Mouse (Mus musculus) C2C12 (cell line): ENCODE measurements at regions not wholly inside any gene's neighbourhood (a gene's known extent, or its start where the extent isn't known, plus 50 kb on each side); places are given as distances from the start of the nearest gene placed in this dataset.

Source experiments
- H3K27me3 ChIP-seq: one replicate; pipeline ENCODE4 v1.6.1; 2011; ENCODE audit not compliant: control insufficient read depth, insufficient read depth, insufficient read length
- H3K36me3 ChIP-seq: one replicate; pipeline ENCODE4 v1.6.1; 2011; ENCODE audit not compliant: control insufficient read depth, insufficient read depth
- H3K4me3 ChIP-seq: one replicate; pipeline ENCODE4 v1.5.1; 2011; ENCODE audit warnings: mild to moderate bottlenecking, control low read depth; ENCODE audit not compliant: poor library complexity, insufficient read depth, severe bottlenecking
- H3K79me2 ChIP-seq: one replicate; pipeline ENCODE4 v1.6.1; 2011; ENCODE audit not compliant: control insufficient read depth, insufficient read depth
- H3K79me3 ChIP-seq: one replicate; pipeline ENCODE4 v1.6.1; 2011; ENCODE audit warnings: low read depth, control low read depth
- H3ac ChIP-seq: one replicate; pipeline ENCODE3; 2011; ENCODE audit warnings: low read depth; ENCODE audit not compliant: control insufficient read depth, insufficient read length
- CEBPB ChIP-seq: IDR thresholded peaks from one replicate; pipeline ENCODE4 v1.6.1; 2011; ENCODE audit warnings: low read depth, mild to moderate bottlenecking, control low read depth, moderate library complexity
- CTCF ChIP-seq: IDR thresholded peaks from one replicate; pipeline ENCODE4 v1.5.1; 2011; ENCODE audit not compliant: control insufficient read depth, insufficient read depth, insufficient read length
- FOSL1 ChIP-seq: IDR thresholded peaks from one replicate; pipeline ENCODE4 v1.8.0; 2011; ENCODE audit warnings: mild to moderate bottlenecking, low read length; ENCODE audit not compliant: poor library complexity, insufficient read depth, severe bottlenecking
- MAX ChIP-seq: IDR thresholded peaks from one replicate; pipeline ENCODE4 v1.6.1; 2011; ENCODE audit warnings: mild to moderate bottlenecking, control low read depth
- MYOD1 ChIP-seq: IDR thresholded peaks from one replicate; pipeline ENCODE4 v1.6.1; 2011; ENCODE audit warnings: low read depth; ENCODE audit not compliant: control insufficient read depth, insufficient read length
- MYOG ChIP-seq: IDR thresholded peaks from one replicate; pipeline ENCODE4 v1.6.1; 2011; ENCODE audit not compliant: control insufficient read depth, insufficient read length; ENCODE audit errors: extremely low read depth
- USF1 ChIP-seq: IDR thresholded peaks from one replicate; pipeline ENCODE4 v1.6.1; 2011; ENCODE audit warnings: low read depth, mild to moderate bottlenecking, control low read depth, moderate library complexity

- no peak for TF ChIP-seq MYOG
- TF ChIP-seq MAX: no peak
- no peak for TF ChIP-seq CEBPB
- no peak for TF ChIP-seq MYOD1
- TF ChIP-seq USF1: no peak
- Histone ChIP-seq H3K79me2 (no peaks in the 10 kb centered on the region), H3ac (no peak overlapping the region), H3K36me3 (no peaks in the 10 kb centered on the region), H3K27me3 (no peaks in the 10 kb centered on the region), H3K79me3 (no peaks in the 10 kb centered on the region), H3K4me3 (no peak overlapping the region)
Measured at GRCm38 (mm10) chr5:74870615-74871014, 167.9 kb upstream of the Lnx1 start.

- Histone ChIP-seq H3ac (no peak overlapping the region), H3K27me3 (no peaks in the 10 kb centered on the region), H3K4me3 (no peak overlapping the region), H3K79me2 (no peaks in the 10 kb centered on the region), H3K79me3 (no peaks in the 10 kb centered on the region), H3K36me3 (no peaks in the 10 kb centered on the region)
- TF ChIP-seq FOSL1 (no peak), USF1 (no peak), MAX (no peak), CTCF (no peak), CEBPB (no peak), MYOD1 (no peak), MYOG (no peak)
Measured at GRCm38 (mm10) chr5:74867113-74867785, 164.5 kb upstream of the Lnx1 start.

GRCm38 (mm10) chr5:74866697-74867096 lies 164.0 kb upstream of the Lnx1 start:
- H3K27me3 ChIP-seq: no peaks in the 10 kb centered on the region
- no peaks in the 10 kb centered on the region for H3K36me3 ChIP-seq
- no peak overlapping the region for H3ac ChIP-seq
- H3K79me3 ChIP-seq: no peaks in the 10 kb centered on the region
- H3K79me2 ChIP-seq: no peaks in the 10 kb centered on the region
- H3K4me3 ChIP-seq: no peak overlapping the region
- no peak for TF ChIP-seq MYOG
- TF ChIP-seq CTCF: no peak
- TF ChIP-seq FOSL1: no peak
- TF ChIP-seq USF1: no peak
- no peak for TF ChIP-seq MAX
- no peak for TF ChIP-seq CEBPB
- no peak for TF ChIP-seq MYOD1

- TF ChIP-seq MAX (no peak), FOSL1 (no peak)
- Histone ChIP-seq H3K79me2 (no peaks in the 10 kb centered on the region), H3ac (no peak overlapping the region), H3K4me3 (no peak overlapping the region), H3K27me3 (no peaks in the 10 kb centered on the region), H3K79me3 (no peaks in the 10 kb centered on the region), H3K36me3 (no peaks in the 10 kb centered on the region)
Measured at GRCm38 (mm10) chr5:74865446-74865845, 162.7 kb upstream of the Lnx1 start.

- no peaks in the 10 kb centered on the region for H3K36me3 ChIP-seq
- H3K27me3 ChIP-seq: no peaks in the 10 kb centered on the region
- no peaks in the 10 kb centered on the region for H3K79me2 ChIP-seq
- H3ac ChIP-seq: no peak overlapping the region
- no peak for TF ChIP-seq MYOD1
- TF ChIP-seq CEBPB: no peak
- TF ChIP-seq FOSL1: no peak
- no peak for TF ChIP-seq CTCF
- TF ChIP-seq MAX: no peak
- TF ChIP-seq USF1: no peak
- no peak for TF ChIP-seq MYOG
- H3K79me3 ChIP-seq: no peaks in the 10 kb centered on the region
- H3K4me3 ChIP-seq: no peak overlapping the region
Measured at GRCm38 (mm10) chr5:74864540-74865157, 161.9 kb upstream of the Lnx1 start.

GRCm38 (mm10) chr5:74861297-74861696 lies 158.6 kb upstream of the Lnx1 start:
- Histone ChIP-seq H3K79me2 (no peaks in the 10 kb centered on the region), H3K79me3 (no peaks in the 10 kb centered on the region)
- TF ChIP-seq USF1: no peak
- TF ChIP-seq MYOD1: no peak
- no peak for TF ChIP-seq MAX
- no peak for TF ChIP-seq CTCF
- TF ChIP-seq MYOG: no peak
- no peak for TF ChIP-seq CEBPB
- no peak for TF ChIP-seq FOSL1

More at GRCm38 (mm10) chr5:74861297-74861696, 158.6 kb upstream of the Lnx1 start:
- H3ac ChIP-seq: no peak overlapping the region
- H3K36me3 ChIP-seq: no peaks in the 10 kb centered on the region
- H3K4me3 ChIP-seq: no peak overlapping the region
- H3K27me3 ChIP-seq: no peaks in the 10 kb centered on the region
